ENCODE assay signal across 29 mouse cellular contexts in the genomic region with DNA sequence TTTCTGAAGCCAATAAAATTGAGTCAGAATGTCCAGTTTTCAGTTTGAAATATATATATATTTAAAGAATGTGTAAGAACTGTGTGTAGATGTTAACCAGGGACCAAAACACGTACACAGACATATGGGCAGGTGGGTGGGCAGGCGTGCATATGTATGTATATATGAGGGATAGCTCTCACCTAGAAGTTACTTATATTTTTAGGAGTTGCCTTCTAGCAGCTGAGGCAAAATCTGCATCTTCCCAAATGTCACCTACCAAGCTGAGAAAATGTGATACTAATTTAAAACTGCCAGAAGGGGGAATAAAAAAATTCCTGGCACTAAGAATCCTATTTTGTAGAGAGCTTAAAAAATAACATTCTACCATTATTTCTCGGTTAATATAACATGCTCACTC. TPM values are rescaled to one million over a fixed set of nuclear protein-coding genes. Genes with fewer than 3 reads are reported as not detected.
DNase-seq lines count a peak whose midpoint lies in the region; ATAC-seq lines count a peak whose summit lies in the region.
"Had no signal": no experiment of that assay in that cellular context is flagged by ENCODE, and none has a peak within 500 bp of the region (broad histone marks: within the 10 kb centered on the region; RNA-seq: fewer than 3 reads in every experiment).

No protein-coding gene starts in this region.

- H3K9me3 ChIP-seq in heart, embryonic 16.5 days (replicated peaks; ENCODE audit: control insufficient read depth, low read length) = no peaks in the 10 kb centered on the region
- no peaks in the 10 kb centered on the region for H3K9me3 ChIP-seq in heart, embryonic 12.5 days (replicated peaks)
- H3K9me3 ChIP-seq: embryonic facial prominence, embryonic 10.5 days; forebrain, embryonic 15.5 days; limb, embryonic 10.5 days; liver, embryonic 15.5 days; neural tube, embryonic 13.5 days had no signal

- H3K9ac ChIP-seq in heart, embryonic 16.5 days (ENCODE audit: low read length) = no peak overlapping the region; the same call in 1 of the 2 replicates
- H3K9ac ChIP-seq in heart, embryonic 12.5 days = no peak overlapping the region
- H3K9ac ChIP-seq: forebrain, embryonic 15.5 days; hindbrain, embryonic 14.5 days; liver, embryonic 15.5 days; neural tube, embryonic 13.5 days had no signal

- H3K4me1 ChIP-seq in heart, embryonic 16.5 days (ENCODE audit: control insufficient read depth, insufficient read depth, low read length) = peaks cover 62% of the 10 kb centered on the region
- H3K4me1 ChIP-seq in heart, embryonic 12.5 days (replicated peaks) = peaks cover 73% of the 10 kb centered on the region

- no peak overlapping the region for H3K4me3 ChIP-seq in heart, embryonic 16.5 days (ENCODE audit: low read length)
- no peak overlapping the region for H3K4me3 ChIP-seq in heart, embryonic 12.5 days
- H3K4me3 ChIP-seq: forebrain, embryonic 15.5 days; heart, adult 2 months; limb, embryonic 10.5 days; liver, embryonic 15.5 days; myocyte; neural tube, embryonic 13.5 days had no signal

- no peaks in the 10 kb centered on the region for H3K36me3 ChIP-seq in heart, embryonic 16.5 days (ENCODE audit: control insufficient read depth, insufficient read depth)
- H3K36me3 ChIP-seq in heart, embryonic 12.5 days = no peaks in the 10 kb centered on the region
- H3K36me3 ChIP-seq: forebrain, embryonic 15.5 days; limb, embryonic 10.5 days; liver, embryonic 15.5 days; neural tube, embryonic 13.5 days had no signal

- H3K4me2 ChIP-seq in heart, embryonic 16.5 days (ENCODE audit: low read depth, low read length) = peak overlapping the region; percentile 12; the same call in 1 of the 2 replicates
- no peak overlapping the region for H3K4me2 ChIP-seq in heart, embryonic 12.5 days
- H3K4me2 ChIP-seq: liver, embryonic 15.5 days had no signal

- no peaks in the 10 kb centered on the region for H3K27me3 ChIP-seq in heart, embryonic 16.5 days (ENCODE audit: control insufficient read depth, insufficient read depth, low read length)
- H3K27me3 ChIP-seq in heart, embryonic 12.5 days (replicated peaks) = no peaks in the 10 kb centered on the region
- H3K27me3 ChIP-seq: forebrain, embryonic 15.5 days; liver, embryonic 15.5 days had no signal

- peak; percentile 45 for ATAC-seq in frontal cortex, adult (ENCODE audit: low TSS enrichment)
- ATAC-seq in heart, embryonic 16.5 days (replicated peaks; ENCODE audit: extremely low read depth, insufficient read depth, low FRiP score) = no peak
- ATAC-seq in heart, embryonic 12.5 days (ENCODE audit: insufficient number of reproducible peaks, low FRiP score) = no peak
- ATAC-seq: CD4-positive, CD25-positive, alpha-beta regulatory T cell, adult 4 months; forebrain, embryonic 15.5 days; inflammation-experienced regulatory T-cells, adult 6 months; midbrain, embryonic 16.5 days had no signal

- no peak for DNase-seq in frontal cortex, postnatal 25 days (ENCODE audit: low spot score in 2 of 2)
- DNase-seq in right cerebral cortex, adult 18-20 months = peak; percentile 60
- DNase-seq in right cerebral cortex, postnatal 14 days = no peak
- no peak for DNase-seq in spleen, postnatal 4 days (ENCODE audit: low spot score in 2 of 2)
- DNase-seq: adrenal gland, postnatal 14 days; cerebellum, postnatal 10 days; gastrocnemius, postnatal 14 days; heart, adult 2 months; heart, postnatal 36 days; kidney, adult 18-20 months; kidney, postnatal 4 days; liver; retina, postnatal 1 day; spleen, adult 18-20 months; thymus, postnatal 14 days had no signal

- H3K27ac ChIP-seq in heart, embryonic 16.5 days (ENCODE audit: low read length) = no peak overlapping the region
- H3K27ac ChIP-seq in heart, embryonic 12.5 days (ENCODE audit: poor library complexity, severe bottlenecking) = no peak overlapping the region
- H3K27ac ChIP-seq: embryonic facial prominence, embryonic 10.5 days; forebrain, embryonic 15.5 days; heart, adult 2 months; hindbrain, embryonic 14.5 days; limb, embryonic 10.5 days; liver, embryonic 15.5 days; macrophage; neural tube, embryonic 13.5 days had no signal

- WGBS in heart, embryonic 16.5 days = 78% methylated on average over 3 of the region's 3 CpGs
- 82% methylated on average over 3 of the region's 3 CpGs for WGBS in heart, embryonic 12.5 days

RNA-seq across cellular contexts. Expression of gene Smyd2, which starts 2.4 kb away (rescaled TPM):
- 244 and 255 TPM in 2 replicates for polyA plus RNA-seq in heart, embryonic 16.5 days (2015; fragmentation: Nextera tagmentation; extraction: Ambion mirVana)
- polyA plus RNA-seq in heart, embryonic 12.5 days (2016; fragmentation: Nextera tagmentation; extraction: Ambion mirVana) = 172 and 177 TPM in 2 replicates
